Mouse (Mus musculus): ENCODE results near the gene Ikzf3.

DNA sequence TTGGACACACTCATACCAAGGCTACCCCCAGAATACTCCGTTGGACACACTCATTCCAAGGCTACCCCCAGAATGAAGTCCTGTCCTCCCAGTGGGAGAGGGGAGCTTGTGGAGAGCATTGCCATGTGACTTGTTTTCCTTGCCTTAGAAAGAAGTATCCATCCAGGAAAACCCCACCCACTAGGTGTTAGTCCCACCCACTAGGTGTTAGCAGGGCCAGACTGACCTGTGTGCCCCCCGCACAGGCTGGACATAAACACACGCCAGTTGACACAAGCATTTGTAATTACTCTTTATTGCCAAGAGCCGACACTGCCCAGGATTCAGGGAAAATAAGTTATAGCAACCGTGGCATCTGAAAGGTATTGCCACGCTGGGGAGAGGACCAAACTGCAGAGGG is 108.4 kb downstream of the Ikzf3 start:
- TF ChIP-seq POLR2A (IDR thresholded peaks at IDR 0.05; ENCODE audit: control insufficient read depth, low read depth, low read length) (no peak), CTCF (IDR thresholded peaks at IDR 0.05; ENCODE audit: control insufficient read depth, insufficient read depth, insufficient replicate concordance, low read depth, low read length) (no peak)

All from testis, adult 2 months (tissue).